Mouse (Mus musculus): ENCODE measurements around the gene Fastkd2.

The Fastkd2 gene

GRCm38 (mm10) chr1:63730240-63730771 is at the start of gene Fastkd2, which contains the start of gene Mdh1b:
Gene Fastkd2 (plus strand): TSS chr1:63730614.
Gene Mdh1b (minus strand): TSS chr1:63730318.
- DNase-seq (ENCODE audit: low read depth, low spot score): peak; percentile 93

GRCm38 (mm10) chr1:63686827-63687226 is 43.6 kb upstream of the Fastkd2 start, which contains the start of gene Dytn:
Gene Dytn (minus strand): TSS chr1:63686927.
- no peak for DNase-seq (ENCODE audit: low read depth, low spot score)

- DNase-seq (ENCODE audit: low read depth, low spot score): no peak
These were observed 33.6 kb upstream of the Fastkd2 start for GRCm38 (mm10) chr1:63696861-63697260.

GRCm38 (mm10) chr1:63705733-63706132 is 24.7 kb upstream of the Fastkd2 start:
- no peak for DNase-seq (ENCODE audit: low read depth, low spot score)

GRCm38 (mm10) chr1:63708876-63709275 is 21.5 kb upstream of the Fastkd2 start:
- no peak for DNase-seq (ENCODE audit: low read depth, low spot score)

- DNase-seq (ENCODE audit: low read depth, low spot score): no peak
These were observed 10.3 kb upstream of the Fastkd2 start for GRCm38 (mm10) chr1:63720161-63720560.

- DNase-seq (ENCODE audit: low read depth, low spot score): no peak
These were observed 618 bp upstream of the Fastkd2 start for GRCm38 (mm10) chr1:63729796-63730195.

- no peak for DNase-seq (ENCODE audit: low read depth, low spot score)
These were observed 25.6 kb downstream of the Fastkd2 start for GRCm38 (mm10) chr1:63756005-63756404.

- DNase-seq (ENCODE audit: low read depth, low spot score): peak; percentile 44
These were observed 32.8 kb downstream of the Fastkd2 start for GRCm38 (mm10) chr1:63763212-63763694.

GRCm38 (mm10) chr1:63763881-63764386 is 33.5 kb downstream of the Fastkd2 start:
- no peak for DNase-seq (ENCODE audit: low read depth, low spot score)

GRCm38 (mm10) chr1:63764395-63764794 is 34.0 kb downstream of the Fastkd2 start:
- DNase-seq (ENCODE audit: low read depth, low spot score): no peak

GRCm38 (mm10) chr1:63768112-63768511 is 37.7 kb downstream of the Fastkd2 start:
- no peak for DNase-seq (ENCODE audit: low read depth, low spot score)

- DNase-seq (ENCODE audit: low read depth, low spot score): no peak
These were observed 38.8 kb downstream of the Fastkd2 start, which contains the start of gene 4933402D24Rik for GRCm38 (mm10) chr1:63769167-63769566. Gene 4933402D24Rik (minus strand): TSS chr1:63769267.

- DNase-seq (ENCODE audit: low read depth, low spot score): no peak
These were observed 39.9 kb downstream of the Fastkd2 start for GRCm38 (mm10) chr1:63770309-63770708.

GRCm38 (mm10) chr1:63776396-63776795 is 46.0 kb downstream of the Fastkd2 start:
- DNase-seq (ENCODE audit: low read depth, low spot score): no peak

- no peak for DNase-seq (ENCODE audit: low read depth, low spot score)
These were observed 46.7 kb downstream of the Fastkd2 start for GRCm38 (mm10) chr1:63776902-63777630.

GRCm38 (mm10) chr1:63794326-63794725 is 63.9 kb downstream of the Fastkd2 start:
- DNase-seq (ENCODE audit: low read depth, low spot score): no peak

Measured in A20 (cell line).